Mouse (Mus musculus): ENCODE measurements around the gene Bsg.
"Not testable (repeated sequence)": the region's sequence is repeated elsewhere in the genome, so short reads cannot be mapped to it uniquely, and the experiment has no call there.

Bsg gene

DNA sequence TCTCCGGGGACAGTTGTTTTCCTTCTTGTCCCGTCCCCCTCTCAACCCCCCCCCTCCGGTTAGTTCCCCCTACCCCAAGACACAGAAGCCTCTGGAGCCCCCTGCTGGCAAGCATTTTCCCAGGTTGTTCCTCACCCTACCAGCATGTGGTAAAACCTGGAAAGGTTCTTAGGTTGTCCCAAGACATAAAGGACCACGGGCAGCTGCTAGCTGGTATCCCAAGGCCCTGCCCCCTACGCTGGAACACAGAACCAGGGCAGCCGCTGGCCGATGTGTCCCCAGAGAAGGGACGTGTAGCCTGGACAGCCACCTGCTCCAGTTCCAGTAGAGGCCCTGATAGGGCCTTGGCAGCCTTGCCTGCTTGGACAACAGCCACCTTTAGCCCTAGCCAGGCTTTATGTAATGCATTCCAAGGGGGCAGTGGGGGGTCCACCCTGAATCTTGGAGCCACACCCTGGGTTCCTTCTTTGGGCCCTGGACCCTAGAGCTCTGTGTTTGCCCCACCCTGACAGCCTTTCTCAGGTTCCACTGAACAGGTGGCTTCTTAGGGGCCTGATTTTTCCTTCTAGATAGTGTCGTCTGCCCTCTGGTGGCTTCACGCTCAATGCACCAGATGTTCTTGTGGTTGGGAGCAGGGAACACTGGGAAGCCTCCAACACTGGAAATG lies 21.2 kb upstream of the Bsg start:
- DNase-seq (ENCODE audit: low read depth, low spot score), result no peak

GRCm38 (mm10) chr10:79683726-79684640 lies 20.3 kb upstream of the Bsg start:
- DNase-seq (ENCODE audit: low read depth, low spot score), result no peak

DNA sequence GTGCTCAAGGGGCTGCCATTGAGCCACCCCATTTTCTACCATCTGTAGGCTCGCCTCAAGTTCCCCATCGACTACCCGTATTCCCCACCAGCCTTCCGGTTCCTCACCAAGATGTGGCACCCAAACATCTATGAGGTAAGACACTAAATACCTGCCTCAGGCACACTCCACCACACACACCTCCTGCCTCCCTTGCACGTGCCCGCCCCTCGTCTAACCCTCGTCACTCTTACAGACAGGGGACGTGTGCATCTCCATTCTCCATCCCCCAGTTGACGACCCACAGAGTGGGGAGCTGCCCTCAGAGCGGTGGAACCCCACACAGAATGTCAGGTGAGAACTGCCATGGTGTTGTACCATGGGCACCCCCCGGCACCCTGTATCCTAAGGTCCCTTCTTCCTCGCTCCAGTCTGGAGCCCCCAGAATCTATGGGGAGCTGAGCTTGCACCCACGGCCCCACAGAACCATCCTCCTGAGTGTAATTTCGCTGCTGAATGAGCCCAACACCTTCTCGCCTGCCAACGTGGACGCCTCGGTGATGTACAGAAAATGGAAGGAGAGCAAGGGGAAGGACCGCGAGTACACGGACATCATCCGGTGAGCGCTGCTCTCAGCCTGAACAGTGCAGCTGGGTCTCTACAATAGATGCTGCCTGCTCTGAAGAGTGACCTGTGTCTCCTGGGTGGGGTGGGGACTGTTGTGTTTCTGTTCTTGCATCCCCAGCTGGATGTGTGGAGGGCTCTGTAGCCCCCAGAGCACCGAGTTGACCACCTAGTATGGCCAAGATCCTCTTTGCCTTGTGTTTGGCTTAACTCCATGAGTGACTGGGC lies 19.3 kb upstream of the Bsg start:
- no peak for DNase-seq (ENCODE audit: low read depth, low spot score)

DNA sequence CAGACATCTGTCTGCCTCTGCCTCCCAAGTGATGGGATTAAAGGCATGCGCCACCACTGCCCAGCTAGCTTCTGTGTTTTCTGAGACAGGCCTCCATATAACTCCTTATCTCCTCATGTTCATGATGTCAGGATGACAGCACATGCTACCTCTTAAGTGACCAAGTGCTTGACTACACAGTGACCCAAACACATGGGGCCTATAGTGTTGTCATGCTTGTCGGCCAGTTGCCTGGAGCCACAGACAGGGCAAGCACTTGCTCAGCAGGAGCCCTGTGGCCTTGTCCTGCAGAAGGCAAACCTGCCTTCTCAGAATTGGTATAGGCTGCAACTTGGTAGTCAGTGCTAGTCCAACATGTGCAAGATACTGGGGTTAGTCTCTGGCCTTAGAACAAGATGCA lies 18.1 kb upstream of the Bsg start:
- DNase-seq (ENCODE audit: low read depth, low spot score), result no peak

GRCm38 (mm10) chr10:79686691-79687090 lies 17.6 kb upstream of the Bsg start:
- DNase-seq (ENCODE audit: low read depth, low spot score), result no peak

DNA sequence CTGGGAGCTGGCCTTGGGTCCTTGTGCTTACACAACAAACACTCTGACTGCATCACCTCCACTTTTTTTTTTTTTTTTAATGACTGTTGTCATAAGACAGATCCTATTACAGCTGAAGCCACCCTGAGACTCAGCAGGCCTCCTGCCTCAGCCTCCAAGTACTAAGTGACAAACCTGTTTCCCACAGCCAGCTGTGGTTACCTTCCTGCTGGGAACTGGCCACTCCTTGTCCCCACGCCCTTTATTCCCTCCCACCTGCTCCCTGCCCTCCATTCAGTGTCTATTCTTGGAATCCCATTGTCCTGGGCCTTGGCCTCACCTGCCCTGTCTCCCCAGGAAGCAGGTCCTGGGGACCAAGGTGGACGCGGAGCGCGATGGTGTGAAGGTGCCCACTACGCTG lies 16.8 kb upstream of the Bsg start:
- DNase-seq (ENCODE audit: low read depth, low spot score), result no peak

- DNase-seq (ENCODE audit: low read depth, low spot score), result no peak
Measured at GRCm38 (mm10) chr10:79688720-79689119, 15.6 kb upstream of the Bsg start, which contains the start of gene Gzmm. Gzmm (plus strand) TSS chr10:79689020.

GRCm38 (mm10) chr10:79689178-79689577 lies 15.1 kb upstream of the Bsg start:
- no peak for DNase-seq (ENCODE audit: low read depth, low spot score)

DNA sequence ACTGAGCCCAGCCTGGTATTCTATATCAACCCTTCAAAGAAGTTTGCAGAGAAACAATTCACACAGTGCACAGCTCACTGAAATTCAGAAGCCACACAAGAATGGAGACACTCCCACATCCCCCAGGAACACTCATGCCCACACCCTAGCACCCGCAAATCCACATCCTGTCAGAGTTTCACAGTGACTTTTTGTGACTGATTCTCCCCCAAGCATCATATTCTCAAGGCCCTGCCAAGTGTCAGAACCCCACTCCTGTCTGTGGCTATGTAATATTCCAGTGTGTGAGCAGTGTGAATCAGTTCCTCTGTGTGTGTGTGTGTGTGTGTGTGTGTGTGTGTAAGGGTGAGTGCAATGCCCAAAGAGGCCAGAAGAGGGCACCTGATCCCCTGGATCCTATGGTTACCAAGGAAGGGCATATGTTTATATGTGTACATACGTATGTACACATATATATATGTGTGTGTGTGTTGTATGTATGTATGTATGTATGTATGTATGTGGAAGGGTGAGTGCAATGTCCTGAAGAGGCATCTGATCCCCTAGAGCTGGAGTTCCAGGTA lies 12.2 kb upstream of the Bsg start:
- DNase-seq (ENCODE audit: low read depth, low spot score), result no peak

DNA sequence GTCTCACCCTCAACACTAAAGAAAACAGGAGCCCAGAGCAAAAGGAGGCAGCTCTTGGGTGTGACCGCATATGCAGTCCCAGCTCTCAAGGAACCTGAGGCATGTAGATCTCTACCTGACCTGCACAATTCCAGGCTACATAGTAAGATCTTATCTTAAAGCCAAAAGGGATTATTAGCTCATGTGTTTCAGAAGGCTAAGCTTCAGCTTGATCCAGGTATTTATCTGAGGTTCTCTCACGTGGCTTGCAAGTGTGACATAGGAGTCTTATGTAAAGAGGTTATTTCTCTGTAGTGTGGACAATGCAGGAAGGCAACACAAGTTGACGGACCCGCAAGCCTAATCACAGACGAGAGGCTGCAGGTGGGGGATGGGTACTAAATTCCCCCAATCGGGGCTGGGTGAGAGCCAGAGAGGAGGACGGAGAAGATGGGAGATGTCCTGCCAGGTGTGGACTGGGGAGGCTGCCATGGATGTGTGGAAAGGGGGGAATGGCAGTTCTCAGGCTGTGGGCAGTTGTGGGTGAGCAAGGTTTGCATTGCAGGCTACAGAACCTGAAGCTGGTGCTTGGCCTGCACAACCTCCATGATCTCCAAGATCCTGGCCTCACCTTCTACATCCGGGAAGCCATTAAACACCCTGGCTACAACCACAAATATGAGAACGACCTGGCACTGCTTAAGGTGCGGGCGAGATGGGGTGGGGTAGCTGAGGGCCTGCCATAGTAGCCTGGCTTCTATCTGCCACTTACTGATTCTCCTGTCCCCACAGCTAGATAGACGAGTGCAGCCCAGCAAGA lies 10.5 kb upstream of the Bsg start:
- DNase-seq (ENCODE audit: low read depth, low spot score), result peak; percentile 83

DNA sequence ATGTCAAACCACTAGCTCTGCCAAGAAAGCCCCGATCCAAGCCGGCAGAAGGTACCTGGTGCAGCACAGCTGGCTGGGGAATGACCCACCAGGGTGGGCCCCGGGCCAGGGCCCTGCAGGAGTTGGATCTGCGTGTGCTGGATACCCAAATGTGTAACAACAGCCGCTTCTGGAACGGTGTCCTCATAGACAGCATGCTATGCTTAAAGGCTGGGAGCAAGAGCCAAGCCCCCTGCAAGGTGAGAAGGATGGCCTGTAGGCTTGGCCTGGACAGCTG lies 10.0 kb upstream of the Bsg start:
- no peak for DNase-seq (ENCODE audit: low read depth, low spot score)

DNA sequence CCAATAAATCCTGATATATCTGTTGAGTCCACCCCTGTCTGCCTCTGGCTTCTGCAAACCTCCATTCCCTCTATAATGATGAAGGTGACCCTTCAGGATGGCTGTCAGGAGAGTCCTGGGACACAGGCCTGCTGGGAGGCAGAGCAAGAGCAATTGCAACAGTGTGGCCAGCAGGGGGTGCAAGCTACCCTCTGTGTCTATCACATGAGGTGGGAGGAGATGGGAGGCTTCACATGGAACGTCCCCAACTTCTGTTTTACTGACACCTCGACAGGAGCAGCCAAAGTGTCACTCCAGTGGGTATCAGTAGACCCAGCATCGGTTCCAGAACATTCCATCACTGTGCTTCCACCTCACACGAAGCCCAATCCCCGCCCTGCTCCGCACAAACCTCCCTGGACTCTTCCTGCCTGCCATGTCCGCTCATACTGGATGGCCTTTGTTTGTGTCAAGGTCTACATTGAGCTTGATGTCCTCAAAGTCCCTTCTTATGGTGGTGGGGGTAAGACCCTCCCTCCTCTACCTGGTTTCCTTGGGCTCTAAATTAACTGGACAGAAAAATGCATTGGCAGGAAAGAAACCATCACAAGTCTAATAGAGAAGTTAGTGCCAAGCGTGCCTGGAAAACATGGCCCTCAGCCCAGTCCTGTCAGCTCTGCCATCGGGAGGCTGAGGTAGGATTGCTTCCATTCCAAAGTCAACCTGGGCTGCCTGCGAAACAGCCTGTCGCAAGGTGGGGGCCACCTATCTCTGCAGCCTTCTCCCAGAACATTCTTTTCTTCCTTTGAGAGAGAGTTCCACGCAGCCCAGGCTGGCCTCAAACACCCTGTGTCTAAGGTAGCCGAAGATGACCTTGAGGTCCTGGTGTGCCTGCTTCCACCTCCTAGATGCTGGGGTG lies 8.8 kb upstream of the Bsg start:
- no peak for DNase-seq (ENCODE audit: low read depth, low spot score)

DNA sequence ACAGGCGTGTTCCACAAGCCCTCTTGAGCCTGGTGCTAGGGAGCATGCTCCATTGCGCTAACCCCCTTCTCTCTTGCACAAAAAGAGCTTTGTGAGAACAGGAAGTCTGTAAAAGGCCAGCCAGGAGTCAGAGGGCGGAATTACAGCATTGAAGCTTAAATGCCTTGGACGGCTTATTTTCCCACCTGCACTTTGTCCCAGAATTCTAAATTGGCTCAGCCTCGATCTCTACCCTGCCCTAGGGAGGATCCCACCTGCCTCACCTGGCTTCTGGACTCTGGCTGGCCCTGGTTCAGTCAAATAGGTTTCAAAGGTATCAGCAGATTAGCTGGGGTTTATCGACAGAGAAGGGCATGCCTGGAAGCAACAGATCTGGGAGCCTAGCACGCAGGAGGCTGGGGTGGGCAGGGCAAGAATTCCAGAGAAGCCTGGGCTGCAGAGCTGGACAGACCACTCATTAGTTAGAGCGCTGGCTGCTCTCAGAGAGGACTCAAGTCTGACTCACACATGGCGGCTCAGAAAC lies 8.1 kb upstream of the Bsg start:
- no peak for DNase-seq (ENCODE audit: low read depth, low spot score)

GRCm38 (mm10) chr10:79697916-79698315 lies 6.4 kb upstream of the Bsg start:
- DNase-seq (ENCODE audit: low read depth, low spot score), result no peak

GRCm38 (mm10) chr10:79698459-79698858 lies 5.8 kb upstream of the Bsg start:
- DNase-seq (ENCODE audit: low read depth, low spot score), result no peak

DNA sequence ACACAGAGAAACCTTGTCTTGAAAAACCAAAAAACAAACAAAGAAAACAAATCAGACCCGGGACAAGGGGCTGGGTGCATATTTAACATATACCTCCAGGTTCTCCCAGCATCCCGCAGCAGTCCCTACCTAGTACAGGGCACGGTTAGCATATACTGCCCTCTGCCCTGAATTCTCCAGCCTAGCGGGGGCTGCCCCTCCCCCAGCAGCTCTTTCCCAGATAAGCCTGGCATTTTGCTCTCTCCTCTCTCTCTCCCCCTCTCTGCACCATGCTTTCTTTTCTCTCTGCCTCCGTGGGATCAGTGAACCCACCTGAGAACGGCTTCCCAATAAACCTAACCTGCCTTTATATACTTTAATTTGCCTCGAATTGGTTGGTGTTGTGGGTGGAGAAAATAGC lies 3.6 kb upstream of the Bsg start:
- DNase-seq (ENCODE audit: low read depth, low spot score), result no peak

- no peak for DNase-seq (ENCODE audit: low read depth, low spot score)
Measured at GRCm38 (mm10) chr10:79701443-79702129, 2.7 kb upstream of the Bsg start.

DNA sequence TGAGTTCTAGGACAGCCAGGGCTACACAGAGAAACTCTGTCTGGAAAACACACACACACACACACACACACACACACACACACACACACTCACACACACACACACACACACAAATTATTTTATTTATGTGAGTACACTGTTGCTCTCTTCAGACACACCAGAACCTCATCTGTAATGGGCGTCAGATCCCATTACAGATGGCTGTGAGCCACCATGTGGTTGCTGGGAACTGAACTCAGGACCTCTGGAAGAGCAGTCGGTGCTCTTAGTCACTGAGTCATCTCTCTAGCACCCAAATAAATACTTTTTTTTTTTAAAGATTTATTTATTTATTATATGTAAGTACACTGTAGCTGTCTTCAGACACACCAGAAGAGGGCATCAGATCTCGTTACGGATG lies 1.3 kb upstream of the Bsg start:
- DNase-seq (ENCODE audit: low read depth, low spot score), result not testable (repeated sequence)

DNA sequence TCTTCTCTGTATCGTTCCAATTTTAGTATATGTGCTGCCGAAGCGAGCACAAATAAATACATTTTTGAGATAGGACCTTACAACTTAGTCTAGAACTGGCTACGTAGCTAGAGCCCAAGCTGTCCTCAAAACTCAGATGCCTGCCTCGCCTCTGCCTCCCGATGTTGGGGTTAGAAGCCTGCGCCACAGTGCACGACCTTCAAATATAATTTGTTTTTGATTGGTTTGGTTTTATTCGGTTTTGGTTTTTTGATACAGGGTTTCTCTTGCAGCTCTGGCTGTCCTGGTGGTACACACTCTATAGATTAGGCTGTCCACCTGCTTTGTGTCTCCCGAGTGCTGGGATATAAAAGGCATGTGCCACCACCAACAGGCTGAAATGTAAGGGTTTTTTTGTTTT lies 750 bp upstream of the Bsg start:
- DNase-seq (ENCODE audit: low read depth, low spot score), result no peak

Measured in retina, adult 2 months (tissue).